Mouse (Mus musculus) spleen, adult 12 weeks (tissue): ENCODE measurements at regions not wholly inside any gene's neighbourhood (a gene's known extent, or its start where the extent isn't known, plus 50 kb on each side); places are given as distances from the start of the nearest gene placed in this dataset.

ENCODE experiments used
- DNase-seq: peaks from one replicate; pipeline ENCODE4 v3.0.0; 2022; ENCODE audit warnings: low spot score

GRCm38 (mm10) chr11:82579841-82580415, 184.2 kb downstream of the Cct6b start:
- no peak for DNase-seq

- no peak for DNase-seq
Measured at GRCm38 (mm10) chr11:82576019-82576418, 187.3 kb downstream of the Tmem132e start.

- DNase-seq, result no peak
Measured at GRCm38 (mm10) chr11:82573126-82573525, 184.4 kb downstream of the Tmem132e start.

GRCm38 (mm10) chr11:82571525-82571924, 182.8 kb downstream of the Tmem132e start:
- DNase-seq, result no peak

- DNase-seq, result no peak
Measured at GRCm38 (mm10) chr11:82569819-82570218, 181.1 kb downstream of the Tmem132e start.

GRCm38 (mm10) chr11:82568219-82568676, 179.5 kb downstream of the Tmem132e start:
- no peak for DNase-seq

GRCm38 (mm10) chr11:82567014-82567685, 178.4 kb downstream of the Tmem132e start:
- no peak for DNase-seq

GRCm38 (mm10) chr11:82566092-82566491, 177.4 kb downstream of the Tmem132e start:
- no peak for DNase-seq

- no peak for DNase-seq
Measured at GRCm38 (mm10) chr11:82564181-82564580, 175.5 kb downstream of the Tmem132e start.

- DNase-seq, result no peak
Measured at GRCm38 (mm10) chr11:82542028-82542427, 153.3 kb downstream of the Tmem132e start.

- no peak for DNase-seq
Measured at GRCm38 (mm10) chr11:82541376-82541775, 152.7 kb downstream of the Tmem132e start.

- no peak for DNase-seq
Measured at GRCm38 (mm10) chr11:82537931-82538330, 149.2 kb downstream of the Tmem132e start.

GRCm38 (mm10) chr11:82523200-82523802, 134.6 kb downstream of the Tmem132e start:
- DNase-seq, result no peak

GRCm38 (mm10) chr11:82521383-82521782, 132.7 kb downstream of the Tmem132e start:
- DNase-seq, result no peak

- no peak for DNase-seq
Measured at GRCm38 (mm10) chr11:82518691-82519090, 130.0 kb downstream of the Tmem132e start.

GRCm38 (mm10) chr11:82514526-82515144, 125.9 kb downstream of the Tmem132e start:
- DNase-seq, result no peak

- no peak for DNase-seq
Measured at GRCm38 (mm10) chr11:82508564-82508963, 119.9 kb downstream of the Tmem132e start.
